Mouse (Mus musculus) small intestine, adult 2 months (tissue): ENCODE results near the gene Fer. TPM values are rescaled to one million over a fixed set of nuclear protein-coding genes. Genes with fewer than 3 reads are reported as not detected.

ENCODE experiments used
- H3K27ac ChIP-seq: fragments of 200-500 bp; 2 replicates; pipeline ENCODE4 v1.5.1; 2012; ENCODE audit warnings: low read depth, low read length, control low read depth, inconsistent platforms; ENCODE audit not compliant: insufficient read depth
- H3K27me3 ChIP-seq: fragments of 200-500 bp; 2 replicates; pipeline ENCODE4 v1.6.1; 2012; ENCODE audit warnings: mild to moderate bottlenecking, moderate library complexity, low read length, inconsistent platforms; ENCODE audit not compliant: control insufficient read depth, insufficient read depth
- H3K36me3 ChIP-seq: fragments of 200-500 bp; 2 replicates; pipeline ENCODE4 v1.6.1; 2012; ENCODE audit warnings: mild to moderate bottlenecking, low read length, control low read depth, inconsistent platforms; ENCODE audit not compliant: control insufficient read depth, insufficient read depth
- H3K4me1 ChIP-seq: fragments of 200-500 bp; 2 replicates; pipeline ENCODE4 v1.6.1; 2012; ENCODE audit warnings: low read length, inconsistent platforms, mixed read lengths; ENCODE audit not compliant: control insufficient read depth, insufficient read depth, insufficient read length
- H3K4me3 ChIP-seq: fragments of 200-500 bp; 2 replicates; pipeline ENCODE4 v1.5.1; 2012; ENCODE audit warnings: low read depth, mild to moderate bottlenecking, control low read depth, inconsistent platforms, low read length, moderate library complexity
- CTCF ChIP-seq: fragments of 200-500 bp; IDR thresholded peaks from 2 replicates; pipeline ENCODE4 v1.5.1; 2012; ENCODE audit warnings: low read depth, mild to moderate bottlenecking, control low read depth, inconsistent platforms, low read length, moderate library complexity, mixed read lengths; ENCODE audit not compliant: insufficient replicate concordance, insufficient read length; ENCODE audit errors: extremely low read depth
- POLR2A ChIP-seq: fragments of 200-500 bp; IDR thresholded peaks from 2 replicates; pipeline ENCODE4 v1.6.1; 2012; ENCODE audit warnings: low read depth, mild to moderate bottlenecking, control low read depth, inconsistent platforms, low read length, moderate library complexity
- WGBS: fragments of 180-500 bp; shearing (Covaris S2); methylation state at CpG from one replicate; pipeline ENCODE4 v1.1.7; 2018; 5-methylcytosine and 5-hydroxymethylcytosine counted together
- polyA plus RNA-seq: library from polyadenylated mRNA; depleted of rRNA; stranded (reverse); fragments of >200 nt; gene quantifications from 2 replicates; pipeline ENCODE4 v1.2.3, GENCODE M21; 2012

Fer gene
- polyA plus RNA-seq, 1 experiment = 0.63 TPM

DNA sequence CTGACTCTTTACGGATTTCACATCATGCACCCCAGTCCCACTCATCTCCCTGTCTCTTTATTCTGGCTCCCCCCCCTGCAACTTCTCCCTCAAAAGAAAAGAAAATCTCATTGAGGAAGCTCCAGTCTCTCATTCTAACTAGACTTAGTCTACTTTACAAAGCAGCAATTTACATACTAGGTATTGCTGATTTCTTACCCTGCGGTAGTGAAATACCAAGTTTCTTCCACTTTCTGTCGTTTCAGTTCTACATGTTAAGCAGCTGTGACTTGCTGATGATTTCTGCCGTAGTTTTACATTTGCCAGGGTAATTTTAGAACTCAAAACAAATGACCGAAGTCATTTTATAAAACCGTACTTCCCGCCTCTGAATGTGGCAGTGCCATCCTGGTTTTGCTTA, 8.9 kb downstream of the Fer start:
- no peak overlapping the region for H3K4me3 ChIP-seq
- H3K4me1 ChIP-seq = no peaks in the 10 kb centered on the region
- no peak overlapping the region for H3K27ac ChIP-seq
- no peaks in the 10 kb centered on the region for H3K27me3 ChIP-seq
- TF ChIP-seq CTCF (no peak), POLR2A (no peak)
- WGBS = 90% methylated on average over 7 of the region's 7 CpGs
- H3K36me3 ChIP-seq = no peaks in the 10 kb centered on the region

DNA sequence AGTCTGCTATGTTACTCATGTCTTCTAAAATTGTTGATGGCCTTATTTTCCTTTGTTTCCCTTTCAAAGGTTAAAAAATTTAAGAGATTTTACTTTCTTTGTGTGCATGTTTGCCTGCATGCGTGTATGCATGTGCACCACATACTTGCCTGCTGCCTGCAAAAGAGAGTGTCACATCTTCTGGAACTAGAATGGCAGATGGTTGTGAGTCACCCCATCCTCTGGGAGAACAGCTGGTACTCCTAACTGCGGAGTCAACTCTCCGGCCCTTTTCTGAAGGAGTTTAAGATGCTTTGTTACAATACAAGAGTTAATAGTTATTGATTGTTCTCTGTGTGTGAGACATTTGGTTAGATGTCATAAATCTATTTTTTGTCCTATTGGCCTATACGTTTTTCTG, 16.0 kb downstream of the Fer start:
- H3K27me3 ChIP-seq = no peaks in the 10 kb centered on the region
- no peak overlapping the region for H3K27ac ChIP-seq
- no peaks in the 10 kb centered on the region for H3K36me3 ChIP-seq
- TF ChIP-seq POLR2A (no peak), CTCF (no peak)
- 87% methylated on average over 4 of the region's 4 CpGs for WGBS
- H3K4me1 ChIP-seq = no peaks in the 10 kb centered on the region
- no peak overlapping the region for H3K4me3 ChIP-seq

DNA sequence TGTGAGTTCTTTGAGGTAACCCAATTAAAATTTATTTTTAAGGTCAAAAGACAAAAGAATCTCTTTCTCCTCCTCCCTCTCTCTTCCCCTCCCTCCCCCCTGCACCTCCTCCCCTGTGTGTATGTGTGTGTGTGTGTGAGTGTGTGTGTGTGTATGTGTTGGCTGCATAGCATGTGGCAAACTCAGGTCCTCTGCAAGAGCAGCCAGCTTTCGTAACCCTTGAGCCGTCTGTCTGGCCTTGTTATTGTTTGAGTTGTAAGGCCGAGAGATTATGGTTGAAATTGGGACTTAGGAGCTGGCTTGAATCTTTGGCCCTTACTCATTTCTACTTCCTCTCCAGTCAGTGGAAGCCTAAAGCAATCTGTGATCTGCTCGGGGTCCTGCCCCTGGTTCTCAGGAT, 17.1 kb downstream of the Fer start:
- H3K27me3 ChIP-seq = no peaks in the 10 kb centered on the region
- 70% methylated on average over 4 of the region's 4 CpGs for WGBS
- no peaks in the 10 kb centered on the region for H3K4me1 ChIP-seq
- H3K36me3 ChIP-seq = no peaks in the 10 kb centered on the region
- TF ChIP-seq POLR2A (no peak), CTCF (no peak)
- no peak overlapping the region for H3K4me3 ChIP-seq
- H3K27ac ChIP-seq = no peak overlapping the region

DNA sequence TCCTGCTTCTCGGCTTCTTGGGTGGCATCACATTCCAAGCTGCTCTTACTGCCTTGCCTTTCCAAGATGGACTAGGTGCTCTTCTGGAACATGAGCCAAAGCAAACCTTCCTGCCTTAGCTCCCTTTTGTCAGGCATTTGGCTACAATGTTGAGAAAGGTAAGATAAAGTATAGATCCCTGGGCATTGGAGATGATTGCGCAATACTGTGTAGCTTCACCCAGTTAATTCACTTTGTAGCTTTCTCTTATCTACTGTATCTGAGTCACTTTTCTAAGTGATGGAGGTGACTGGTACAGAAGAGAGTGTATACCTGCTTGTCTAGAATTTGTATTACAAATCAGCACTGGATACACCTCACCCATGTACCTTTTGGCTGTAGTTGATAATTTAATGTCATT, 24.1 kb downstream of the Fer start:
- H3K27me3 ChIP-seq = no peaks in the 10 kb centered on the region
- WGBS = 97% methylated on average over 2 of the region's 2 CpGs
- H3K36me3 ChIP-seq = no peaks in the 10 kb centered on the region
- no peak for TF ChIP-seq CTCF
- no peak for TF ChIP-seq POLR2A
- no peak overlapping the region for H3K4me3 ChIP-seq
- H3K27ac ChIP-seq = no peak overlapping the region
- no peaks in the 10 kb centered on the region for H3K4me1 ChIP-seq

DNA sequence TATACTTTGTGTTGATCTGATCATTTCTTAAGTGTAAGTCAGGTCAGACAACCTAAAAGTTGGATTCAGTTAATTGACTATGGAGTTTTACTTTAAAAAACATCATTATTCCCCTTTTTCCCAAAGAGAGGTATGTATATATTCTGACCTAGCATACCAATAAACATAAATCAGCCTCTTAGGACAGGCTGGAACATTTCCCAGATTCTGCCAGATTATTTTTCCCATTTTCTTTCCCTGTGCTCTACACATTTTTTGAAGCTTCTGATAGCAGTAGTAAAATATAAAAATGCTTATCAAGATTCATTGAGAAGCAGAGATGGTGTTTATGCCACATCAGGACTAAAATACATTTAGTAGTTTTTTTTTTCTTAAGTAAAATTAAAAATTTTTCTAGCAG, 27.7 kb downstream of the Fer start:
- H3K4me3 ChIP-seq = no peak overlapping the region
- H3K36me3 ChIP-seq = no peaks in the 10 kb centered on the region
- no peaks in the 10 kb centered on the region for H3K4me1 ChIP-seq
- H3K27me3 ChIP-seq = no peaks in the 10 kb centered on the region
- H3K27ac ChIP-seq = no peak overlapping the region
- TF ChIP-seq CTCF = no peak
- no peak for TF ChIP-seq POLR2A

DNA sequence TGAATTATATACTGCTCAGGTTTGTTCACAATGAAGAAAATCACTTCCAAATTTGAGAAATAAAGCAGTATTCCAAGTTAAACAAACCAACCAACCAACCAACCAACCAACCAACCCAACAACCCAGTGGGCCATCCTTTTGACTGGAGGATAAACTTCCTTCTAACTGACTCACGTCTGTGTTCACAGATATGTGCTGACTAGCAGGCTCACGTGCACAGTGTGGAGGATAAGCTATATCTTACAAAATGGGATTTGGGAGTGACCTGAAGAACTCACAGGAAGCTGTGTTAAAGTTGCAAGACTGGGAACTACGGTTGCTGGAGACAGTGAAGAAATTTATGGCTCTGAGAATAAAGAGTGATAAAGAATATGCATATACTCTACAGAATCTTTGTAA, 33.0 kb downstream of the Fer start:
- H3K27ac ChIP-seq = no peak overlapping the region
- 59% methylated on average over 3 of the region's 3 CpGs for WGBS
- no peaks in the 10 kb centered on the region for H3K4me1 ChIP-seq
- H3K4me3 ChIP-seq = no peak overlapping the region
- H3K27me3 ChIP-seq = no peaks in the 10 kb centered on the region
- no peak for TF ChIP-seq CTCF
- no peak for TF ChIP-seq POLR2A
- H3K36me3 ChIP-seq = no peaks in the 10 kb centered on the region

DNA sequence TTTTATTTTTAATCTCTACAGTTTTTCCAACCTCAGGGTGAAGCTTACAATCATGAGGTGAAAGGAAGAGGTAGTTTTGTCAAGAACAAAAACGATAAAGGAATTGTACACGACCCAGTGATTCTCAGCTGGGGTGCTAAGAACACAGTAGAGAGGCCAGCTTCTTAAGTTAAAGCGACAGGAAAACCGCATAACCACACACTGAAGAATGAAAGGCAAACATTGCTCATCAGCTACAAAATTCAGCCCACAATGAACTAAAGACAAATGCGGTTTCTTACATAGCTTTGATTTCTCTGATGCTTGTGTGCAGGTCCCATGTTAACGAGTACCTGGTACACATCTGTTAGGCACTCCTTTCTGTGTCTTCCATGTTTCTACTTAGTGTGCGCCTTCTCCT, 34.2 kb downstream of the Fer start:
- TF ChIP-seq POLR2A (no peak), CTCF (no peak)
- Histone ChIP-seq H3K4me3 (no peak overlapping the region), H3K27ac (no peak overlapping the region), H3K4me1 (no peaks in the 10 kb centered on the region), H3K36me3 (no peaks in the 10 kb centered on the region), H3K27me3 (no peaks in the 10 kb centered on the region)
- 83% methylated on average over 7 of the region's 7 CpGs for WGBS

DNA sequence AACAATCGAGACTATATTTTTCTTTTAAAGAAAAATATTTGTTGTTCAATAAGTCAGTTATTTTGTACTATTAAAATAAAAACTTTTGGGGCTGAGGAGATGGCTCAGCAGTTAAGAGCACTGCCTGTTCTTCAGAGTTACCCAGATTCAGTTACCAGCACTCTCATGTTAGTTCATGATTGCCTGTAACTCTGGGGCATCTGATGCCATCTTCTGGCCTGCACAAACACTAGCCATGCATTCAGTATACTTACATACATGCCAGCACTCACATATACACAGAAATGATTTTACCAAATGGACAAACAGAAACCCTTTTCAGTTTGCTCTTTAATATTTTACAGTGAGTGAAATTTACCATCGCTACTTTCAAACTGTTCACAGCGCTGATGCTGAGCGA, 46.4 kb downstream of the Fer start:
- TF ChIP-seq POLR2A (no peak), CTCF (no peak)
- 95% methylated on average over 4 of the region's 4 CpGs for WGBS
- H3K4me1 ChIP-seq = no peaks in the 10 kb centered on the region
- no peak overlapping the region for H3K27ac ChIP-seq
- peaks cover 2% of the 10 kb centered on the region; the same call in 1 of the 2 replicates for H3K36me3 ChIP-seq
- no peaks in the 10 kb centered on the region for H3K27me3 ChIP-seq
- H3K4me3 ChIP-seq = no peak overlapping the region
